Mouse (Mus musculus) kidney, adult 11 months (tissue): ENCODE measurements around the gene Enah.
A peak's percentile ranks its signal among the peaks of the same experiment; 100 is the strongest.

ENCODE experiments used
- DNase-seq: peaks from one replicate; pipeline ENCODE4 v3.0.0; 2022

Enah gene

DNA sequence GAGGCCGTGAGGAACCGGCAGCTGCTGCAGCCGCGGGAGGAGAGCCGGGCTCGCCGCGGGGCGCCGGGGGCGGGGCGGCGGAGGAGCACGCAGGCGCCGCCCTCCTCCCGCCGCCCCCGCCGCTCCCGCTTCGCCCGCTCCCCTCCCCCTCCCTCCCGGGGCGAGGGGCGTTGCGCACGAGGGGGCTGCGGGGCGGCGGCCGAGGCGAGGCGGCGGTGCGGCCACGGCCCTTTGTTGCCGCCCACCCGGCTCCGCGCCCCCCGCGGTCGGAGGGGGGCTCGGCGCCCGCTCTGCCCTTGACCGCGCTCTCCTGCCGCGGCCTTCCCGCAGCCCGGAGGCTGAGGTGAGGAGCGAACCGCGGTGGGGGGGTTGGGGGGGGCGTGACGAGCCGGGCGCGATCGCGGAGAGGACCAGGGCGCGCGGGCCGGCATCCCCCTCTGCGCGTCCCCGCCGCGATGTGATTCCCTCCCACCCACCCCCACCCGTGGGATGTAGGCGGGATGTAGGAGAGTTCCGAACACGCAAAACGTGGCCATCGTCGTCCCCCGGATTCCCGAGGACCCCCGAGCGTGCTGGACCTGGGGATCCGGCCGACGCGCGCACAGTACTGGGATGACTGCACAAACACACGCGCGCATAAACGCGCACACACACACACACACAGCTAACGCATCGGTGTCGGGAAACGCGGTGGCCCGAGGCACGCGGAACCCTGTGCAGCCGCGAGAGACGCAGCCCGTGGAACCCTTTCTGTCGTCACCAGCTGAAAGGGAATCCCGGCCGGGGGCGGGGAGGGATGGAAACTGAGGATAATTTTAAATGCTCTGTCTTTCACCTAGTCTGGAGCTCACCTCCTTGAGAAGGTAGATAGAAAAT lies at the start of gene Enah:
Enah (minus strand) TSS at position 65 of the 876 bp plus-strand sequence.
- peak; percentile 34 for DNase-seq

DNA sequence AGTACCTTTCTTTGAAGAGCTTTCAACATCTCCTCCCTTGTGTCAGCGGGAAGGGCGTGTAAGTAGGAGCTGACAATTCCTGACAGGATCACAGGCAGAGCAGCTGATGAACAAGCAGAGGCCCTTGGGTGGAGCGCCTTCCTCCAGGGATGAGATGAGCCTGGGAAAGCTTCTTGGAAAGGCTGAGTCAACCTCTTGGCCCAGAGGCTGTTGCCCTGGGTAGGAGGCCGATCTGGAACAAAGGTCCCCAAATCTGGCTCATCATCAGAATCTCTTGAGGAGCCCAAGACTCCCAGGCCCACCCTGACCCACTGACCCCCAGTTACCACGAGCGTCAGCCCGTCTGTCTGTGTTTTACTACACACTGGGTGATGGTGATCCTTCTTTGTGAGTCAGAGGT lies 48.3 kb upstream of the Enah start:
- DNase-seq = no peak

DNA sequence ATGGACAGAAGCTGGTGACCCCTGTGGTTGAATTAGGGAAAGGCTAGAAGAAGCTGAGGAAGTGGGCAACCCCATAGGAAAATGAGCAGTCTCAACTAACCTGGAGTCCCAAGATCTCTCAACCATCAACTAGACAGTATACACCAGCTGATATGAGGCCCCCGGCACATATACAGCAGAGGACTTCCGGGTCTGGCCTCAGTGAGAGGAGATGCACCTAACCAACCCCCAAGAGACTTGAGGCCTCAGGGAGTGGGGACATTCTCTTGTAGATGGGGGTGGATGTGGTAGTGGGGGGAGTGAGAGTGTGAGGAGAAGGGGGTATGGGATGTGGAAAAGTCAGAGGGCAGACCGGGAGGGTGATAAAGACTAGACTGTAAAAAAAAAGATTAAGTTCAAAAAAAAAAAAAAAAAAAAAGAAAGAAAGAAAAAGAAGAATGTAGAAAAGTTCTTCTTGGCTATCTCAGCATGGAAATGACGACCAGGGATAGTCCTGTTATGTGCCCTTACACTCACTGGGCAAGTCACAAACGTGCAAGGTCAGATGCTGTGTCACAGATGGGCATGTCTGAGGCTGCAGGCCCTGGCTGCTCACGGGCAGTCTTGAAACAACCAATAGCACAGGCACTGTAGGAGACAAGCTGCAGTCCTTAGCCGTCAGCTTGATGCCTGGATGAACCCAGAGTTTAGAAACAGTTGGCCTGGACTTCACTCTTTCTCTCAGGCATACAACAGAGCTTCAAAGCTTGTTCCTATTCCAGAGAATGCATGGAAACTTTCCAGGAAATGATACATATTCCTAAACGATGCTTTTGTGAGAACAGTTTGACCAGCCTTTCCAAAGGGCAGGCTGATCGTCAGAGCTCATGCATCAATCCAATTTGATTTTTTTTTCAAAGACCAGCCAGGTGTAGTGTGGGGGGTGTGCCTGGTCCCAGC lies 47.0 kb upstream of the Enah start:
- DNase-seq = no peak

DNA sequence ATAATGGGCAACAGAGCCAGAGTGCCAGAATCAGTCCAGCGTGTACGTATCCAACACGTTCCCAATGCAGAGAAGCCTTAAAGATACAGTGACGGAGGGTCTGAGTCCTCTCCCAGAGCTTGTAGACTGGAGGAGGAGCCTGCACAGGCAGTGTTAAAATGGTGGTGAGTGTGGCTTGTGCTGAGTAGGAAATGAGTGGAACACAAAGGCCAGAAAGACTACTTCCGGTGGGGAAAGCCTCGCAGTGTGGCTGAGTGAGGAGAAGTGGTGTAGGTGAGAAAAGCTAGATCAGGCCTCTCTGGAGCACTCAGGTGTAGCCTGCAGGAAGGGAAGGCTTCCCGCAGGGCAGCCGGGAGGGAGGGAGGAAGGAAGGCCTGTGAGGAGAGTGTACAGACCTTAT lies 43.9 kb upstream of the Enah start:
- DNase-seq = no peak

DNA sequence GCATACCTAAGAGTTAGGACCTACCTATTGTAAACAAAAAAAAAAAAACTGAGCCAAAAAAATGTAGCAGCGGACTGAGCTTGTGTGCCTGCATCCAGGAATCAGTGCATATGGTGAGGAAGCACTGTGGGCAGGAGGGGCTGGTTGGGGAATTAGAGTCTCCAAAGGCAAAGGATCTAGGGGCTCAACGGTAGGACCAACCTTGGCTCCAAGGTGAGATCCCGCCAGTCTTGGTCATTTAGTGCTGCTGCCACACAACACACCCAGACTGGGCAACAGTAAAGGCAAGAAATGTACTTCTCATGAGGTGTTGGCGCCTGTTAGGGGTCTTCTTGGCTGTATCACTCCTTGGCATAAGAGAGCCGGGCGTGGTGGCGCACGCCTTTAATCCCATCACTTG lies 43.0 kb upstream of the Enah start:
- DNase-seq = no peak

DNA sequence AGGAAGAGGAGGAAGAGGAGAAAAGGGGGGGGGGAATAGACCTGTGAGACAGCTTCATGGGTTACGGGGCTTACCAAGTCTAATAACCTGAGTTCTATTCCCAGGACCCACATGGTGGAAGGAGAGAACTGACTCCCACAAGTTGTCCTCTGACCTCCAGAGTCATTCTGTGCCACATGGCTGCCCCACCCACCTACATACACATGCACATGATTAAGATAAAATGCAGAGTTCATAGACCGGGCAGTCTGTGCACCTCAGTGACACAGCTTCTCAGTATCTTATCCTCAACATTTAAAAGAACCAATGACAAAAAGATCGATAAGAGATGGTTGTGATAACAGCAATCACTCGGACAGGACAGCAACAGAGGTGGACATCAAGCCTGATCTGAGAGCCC lies 41.4 kb upstream of the Enah start:
- DNase-seq = no peak

DNA sequence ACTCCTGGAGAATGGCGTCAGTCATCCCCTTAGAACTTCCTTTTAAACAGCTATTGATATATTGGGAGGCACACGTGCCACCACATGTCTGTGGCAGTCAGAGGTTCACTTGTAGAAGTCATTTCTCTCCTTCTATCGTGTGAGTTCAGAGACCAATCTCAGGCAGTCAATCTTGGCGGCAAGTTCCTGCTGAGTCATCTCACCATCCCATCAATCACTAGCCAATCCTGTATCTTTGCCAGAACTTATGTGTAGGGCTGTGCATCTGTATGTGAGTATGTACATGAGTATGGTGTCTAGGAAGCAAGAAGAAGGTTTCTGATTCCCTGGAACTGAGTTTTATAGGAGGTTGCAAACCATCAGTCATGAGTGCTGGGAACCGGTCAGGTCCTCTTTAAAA lies 40.0 kb upstream of the Enah start:
- DNase-seq = no peak

DNA sequence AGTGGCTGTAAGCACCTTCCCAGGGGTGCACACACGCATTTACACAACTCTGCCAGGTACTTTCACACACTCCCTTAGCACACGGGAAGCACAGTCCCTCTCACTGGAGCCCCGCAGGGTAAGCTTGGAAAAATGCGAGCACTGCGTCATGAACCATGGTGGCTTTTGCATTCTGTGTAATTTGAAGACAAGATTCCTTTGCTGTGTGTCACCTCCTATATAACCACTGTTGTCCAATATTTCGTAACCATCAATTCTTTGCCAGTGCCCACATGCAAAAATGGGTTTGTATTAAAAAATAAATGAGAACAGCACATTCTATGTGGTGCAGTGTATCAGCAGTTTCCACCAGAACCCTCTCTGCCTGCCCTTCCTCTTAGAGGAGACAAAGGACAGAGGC lies 38.2 kb upstream of the Enah start:
- DNase-seq = no peak

DNA sequence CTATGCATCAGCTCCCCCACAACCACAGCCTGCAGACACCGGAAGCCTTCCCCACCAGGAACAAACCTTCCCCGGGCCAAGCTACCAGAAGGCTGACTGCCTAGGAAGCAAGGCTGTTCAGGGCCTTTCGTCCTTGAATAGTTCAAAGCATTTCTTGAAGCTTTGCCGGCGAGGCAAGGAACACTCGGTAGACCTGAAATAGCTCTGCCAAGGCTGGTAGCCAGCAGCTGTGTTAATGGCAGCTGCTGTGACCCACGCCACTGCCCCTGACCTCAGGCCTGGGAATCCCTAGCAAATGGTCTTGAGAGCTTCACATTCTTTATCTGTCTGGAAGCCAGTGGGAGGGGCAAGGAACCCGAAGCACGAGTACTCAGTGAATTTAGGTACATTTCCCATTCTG lies 35.3 kb upstream of the Enah start:
- DNase-seq = no peak

DNA sequence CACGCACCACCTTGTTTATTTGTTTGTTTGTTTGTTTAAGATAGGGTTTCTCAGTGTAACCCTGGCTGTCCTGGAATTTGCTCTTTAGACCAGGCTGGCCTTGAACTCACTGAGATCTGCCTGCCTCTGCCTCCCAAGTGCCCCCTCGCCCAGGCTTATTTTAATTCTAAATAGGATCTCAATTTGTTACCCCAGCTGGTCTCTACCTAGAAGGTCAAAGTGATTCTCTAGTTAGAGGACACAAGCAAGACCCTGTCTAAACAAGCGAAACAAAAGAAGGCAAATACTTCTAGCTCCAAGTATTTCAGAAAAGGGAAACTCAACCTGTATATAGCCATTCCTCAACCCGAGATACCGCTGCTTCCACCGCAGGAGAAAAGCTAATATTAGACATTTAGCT lies 34.9 kb upstream of the Enah start:
- no peak for DNase-seq

DNA sequence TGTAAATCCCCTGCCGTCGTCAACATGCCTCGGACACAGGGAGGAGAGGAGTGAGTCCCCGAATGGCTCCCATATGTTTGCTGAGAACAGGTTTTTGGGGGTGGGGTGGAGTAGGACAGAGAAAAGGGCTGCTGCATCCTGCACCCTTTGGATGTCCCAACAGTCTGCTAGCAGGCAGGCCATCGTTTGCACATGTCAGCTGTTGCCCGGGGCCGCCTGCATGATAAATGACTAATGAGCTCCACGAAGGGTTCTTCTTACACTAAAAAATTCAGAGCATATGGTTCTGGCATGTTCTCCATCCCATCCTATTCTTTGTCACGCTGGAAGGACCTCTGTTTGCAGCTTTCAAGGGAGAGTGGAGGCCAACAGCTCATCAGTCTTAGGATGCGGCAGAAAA lies 33.2 kb upstream of the Enah start:
- no peak for DNase-seq

DNA sequence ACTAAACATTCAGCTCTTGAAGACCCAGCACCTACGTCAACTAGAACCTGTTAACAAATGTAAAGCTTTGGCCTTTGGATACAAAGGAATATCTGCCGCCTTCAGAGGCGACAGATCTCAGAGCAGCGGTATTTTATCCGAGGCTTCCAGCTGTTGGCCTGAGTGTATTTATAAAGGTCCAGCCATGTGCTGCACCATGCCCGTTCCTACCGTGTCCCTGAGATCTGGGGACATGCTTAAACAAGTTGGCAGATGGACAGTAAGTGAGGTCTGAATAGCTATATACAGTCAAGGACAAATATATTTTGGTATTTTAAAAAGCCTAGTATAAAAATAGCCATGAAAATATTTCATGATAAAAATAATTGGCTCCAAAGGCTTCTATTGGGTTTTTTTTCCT lies 32.6 kb upstream of the Enah start:
- no peak for DNase-seq

DNA sequence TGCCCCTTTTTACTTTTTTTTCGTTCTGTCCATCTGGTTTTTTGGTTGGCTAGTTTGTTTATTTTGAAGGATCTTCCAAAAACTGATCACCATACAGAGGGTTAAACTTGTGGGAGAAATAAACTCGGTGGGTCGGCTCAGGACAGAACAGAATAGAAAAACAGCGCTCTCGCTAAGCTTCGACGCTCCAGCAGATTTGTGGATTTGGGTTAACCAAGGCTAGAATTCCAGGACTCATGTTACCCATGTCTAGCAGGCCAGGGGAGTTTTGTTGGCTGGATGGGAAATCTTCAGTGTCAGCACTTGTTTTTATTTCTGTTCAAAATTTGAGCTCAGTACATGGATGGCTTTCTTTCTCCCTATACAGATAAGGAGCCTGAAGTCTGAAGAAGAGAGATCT lies 30.0 kb upstream of the Enah start:
- no peak for DNase-seq

DNA sequence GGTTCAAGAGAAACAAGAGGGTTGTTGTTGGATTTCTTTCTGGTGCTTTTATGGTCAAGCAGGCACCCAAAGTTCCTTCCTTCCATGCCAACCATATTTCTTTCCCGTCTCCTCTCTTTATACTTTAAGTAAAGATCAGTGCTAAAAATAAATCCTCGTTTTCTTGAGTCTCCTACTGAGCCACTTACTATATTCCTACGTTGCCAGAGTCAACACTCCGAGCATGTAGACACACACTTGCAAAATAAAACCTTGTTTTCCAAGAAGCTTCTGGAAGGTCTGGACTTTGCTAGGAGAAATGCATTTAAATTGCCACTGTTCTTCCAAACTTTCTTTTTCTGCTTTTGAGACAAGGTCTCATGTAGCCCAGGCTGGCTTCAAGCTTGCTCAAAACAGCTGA lies 28.3 kb upstream of the Enah start:
- no peak for DNase-seq

DNA sequence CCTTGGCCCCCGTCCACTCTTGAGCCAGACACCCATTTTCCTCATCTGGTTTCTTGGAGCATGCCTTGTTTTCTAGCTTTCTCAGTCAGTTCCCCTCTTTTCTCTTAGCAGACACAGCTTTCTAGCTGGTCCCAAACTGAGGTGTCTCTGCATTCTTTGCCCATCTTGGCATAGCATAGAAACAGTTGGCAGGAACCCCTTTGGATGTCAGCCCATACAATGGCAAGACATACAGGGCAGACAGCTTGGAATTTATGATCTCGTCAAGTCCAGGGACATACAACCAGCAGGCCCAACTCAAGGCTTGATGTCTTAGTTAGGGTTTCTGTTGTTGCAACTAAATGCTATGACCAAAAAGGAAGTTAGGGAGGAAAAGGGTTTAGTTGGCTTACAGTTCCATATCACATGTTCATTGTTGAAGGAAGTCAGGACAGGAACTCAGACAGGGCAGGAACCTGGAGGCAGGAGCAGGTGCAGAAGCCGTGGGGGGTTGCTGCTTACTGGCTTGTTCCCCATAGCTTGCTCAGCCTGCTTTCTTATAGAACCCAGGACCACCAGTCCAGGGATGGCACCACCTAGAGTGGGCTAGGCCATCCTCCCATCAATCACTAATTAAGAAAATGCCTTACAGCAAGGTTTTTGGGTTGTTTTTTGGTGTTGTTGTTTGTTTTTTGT lies 27.4 kb upstream of the Enah start:
- DNase-seq = no peak

DNA sequence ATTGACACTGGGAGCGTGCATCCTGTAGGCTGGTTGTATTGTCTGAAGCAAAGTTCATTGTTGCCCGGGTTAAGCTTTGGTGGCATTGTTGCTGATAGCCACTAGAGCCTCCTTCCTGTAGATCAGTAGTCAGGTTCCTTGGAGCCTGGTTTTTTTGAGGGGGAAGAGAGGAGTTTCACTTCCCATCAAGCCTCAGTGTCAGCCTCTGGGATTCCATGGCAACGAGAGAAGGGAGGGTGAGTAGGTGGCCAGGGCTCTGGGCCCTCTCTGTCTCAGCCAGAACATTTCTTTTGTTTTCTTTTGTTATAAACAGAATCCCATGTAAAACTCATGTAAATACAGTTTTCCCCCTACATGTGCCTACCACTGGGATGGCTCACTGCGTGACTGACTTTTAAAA lies 25.4 kb upstream of the Enah start:
- DNase-seq = no peak

DNA sequence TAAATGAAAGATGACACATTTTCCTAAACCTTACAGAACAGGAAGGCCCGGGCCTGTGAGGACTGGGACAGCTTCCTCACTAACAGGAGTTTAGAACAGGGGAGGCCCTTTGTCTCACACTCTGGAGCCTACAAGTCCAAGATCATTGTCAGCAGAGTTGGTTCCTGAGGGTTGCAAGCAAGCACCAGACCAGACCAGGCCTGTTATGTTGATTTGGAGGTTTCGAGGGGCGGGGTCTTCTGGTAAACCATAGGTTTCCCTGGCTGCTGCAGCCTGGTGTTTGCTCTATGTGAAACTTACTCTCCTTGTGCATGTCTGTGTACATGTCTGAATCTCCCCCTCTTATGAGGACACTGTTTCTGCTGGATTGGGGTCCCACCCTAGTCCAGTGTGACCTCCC lies 20.7 kb upstream of the Enah start:
- no peak for DNase-seq

DNA sequence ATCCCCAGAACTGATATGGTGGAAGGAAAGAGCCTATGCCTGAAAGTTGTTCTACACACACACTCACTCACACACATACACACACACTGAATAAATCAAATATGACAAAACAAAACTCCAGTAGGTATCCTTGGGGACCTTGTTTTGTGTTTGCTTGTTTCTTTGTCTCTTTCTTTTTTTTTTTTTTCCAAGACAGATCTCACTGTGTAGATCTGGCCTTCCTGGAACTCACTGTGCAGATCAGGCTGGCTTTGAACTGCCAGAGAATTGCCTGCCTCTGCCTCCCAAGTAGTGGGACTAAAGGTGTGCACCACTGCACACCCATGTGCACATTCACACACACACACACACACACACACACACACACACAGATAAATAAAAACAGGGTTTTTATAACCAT lies 12.0 kb upstream of the Enah start:
- DNase-seq = no peak

DNA sequence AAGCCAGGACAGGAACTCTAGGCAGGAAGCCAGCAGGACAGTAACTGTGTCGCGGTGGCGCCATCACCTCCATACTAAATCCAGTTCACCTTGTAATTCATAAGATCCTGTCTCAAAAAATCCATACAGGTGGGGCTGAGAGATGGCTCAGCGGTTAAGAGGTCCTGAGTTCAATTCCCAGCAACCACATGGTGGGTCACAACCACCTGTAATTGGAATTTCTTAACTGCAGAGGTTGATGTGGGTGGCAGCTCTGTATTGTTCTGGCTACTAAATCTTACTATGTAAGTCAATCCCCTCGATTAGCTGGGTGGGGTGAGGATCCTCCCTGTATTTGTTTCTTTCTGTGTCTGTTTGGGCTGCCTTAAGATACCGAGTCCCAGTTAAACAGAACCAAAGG lies 11.3 kb upstream of the Enah start:
- DNase-seq = no peak

DNA sequence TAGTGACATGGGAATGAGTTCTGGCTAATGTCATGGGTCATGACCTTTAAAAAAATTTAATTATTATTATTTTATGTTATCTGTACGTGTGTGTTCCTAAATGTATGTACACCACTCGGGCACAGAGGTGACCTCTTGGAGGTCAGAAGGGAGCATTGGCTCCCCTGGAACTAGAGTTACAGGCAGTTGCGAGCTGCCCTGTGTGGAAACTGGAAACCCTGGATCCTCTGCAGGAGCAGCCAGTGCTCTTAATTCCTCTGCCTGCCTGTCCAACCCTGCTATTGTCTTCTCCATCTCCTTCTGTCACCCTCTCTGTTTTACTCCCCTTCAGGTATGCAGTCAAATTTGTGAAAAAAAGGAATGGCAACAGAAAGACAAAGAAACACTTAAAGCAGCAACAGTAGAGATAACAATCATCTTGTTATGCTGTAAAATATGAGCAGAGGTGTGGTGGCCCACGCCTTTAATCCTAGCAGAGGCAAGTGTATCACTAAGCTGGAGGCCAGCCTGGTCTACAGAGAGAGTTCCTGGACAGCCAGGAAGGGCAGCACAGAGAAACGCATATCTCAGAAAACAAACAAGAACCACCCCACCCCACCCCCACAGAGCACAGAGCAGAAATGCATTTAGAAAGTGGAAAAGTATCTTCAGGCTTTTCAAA lies 10.3 kb upstream of the Enah start:
- no peak for DNase-seq

DNA sequence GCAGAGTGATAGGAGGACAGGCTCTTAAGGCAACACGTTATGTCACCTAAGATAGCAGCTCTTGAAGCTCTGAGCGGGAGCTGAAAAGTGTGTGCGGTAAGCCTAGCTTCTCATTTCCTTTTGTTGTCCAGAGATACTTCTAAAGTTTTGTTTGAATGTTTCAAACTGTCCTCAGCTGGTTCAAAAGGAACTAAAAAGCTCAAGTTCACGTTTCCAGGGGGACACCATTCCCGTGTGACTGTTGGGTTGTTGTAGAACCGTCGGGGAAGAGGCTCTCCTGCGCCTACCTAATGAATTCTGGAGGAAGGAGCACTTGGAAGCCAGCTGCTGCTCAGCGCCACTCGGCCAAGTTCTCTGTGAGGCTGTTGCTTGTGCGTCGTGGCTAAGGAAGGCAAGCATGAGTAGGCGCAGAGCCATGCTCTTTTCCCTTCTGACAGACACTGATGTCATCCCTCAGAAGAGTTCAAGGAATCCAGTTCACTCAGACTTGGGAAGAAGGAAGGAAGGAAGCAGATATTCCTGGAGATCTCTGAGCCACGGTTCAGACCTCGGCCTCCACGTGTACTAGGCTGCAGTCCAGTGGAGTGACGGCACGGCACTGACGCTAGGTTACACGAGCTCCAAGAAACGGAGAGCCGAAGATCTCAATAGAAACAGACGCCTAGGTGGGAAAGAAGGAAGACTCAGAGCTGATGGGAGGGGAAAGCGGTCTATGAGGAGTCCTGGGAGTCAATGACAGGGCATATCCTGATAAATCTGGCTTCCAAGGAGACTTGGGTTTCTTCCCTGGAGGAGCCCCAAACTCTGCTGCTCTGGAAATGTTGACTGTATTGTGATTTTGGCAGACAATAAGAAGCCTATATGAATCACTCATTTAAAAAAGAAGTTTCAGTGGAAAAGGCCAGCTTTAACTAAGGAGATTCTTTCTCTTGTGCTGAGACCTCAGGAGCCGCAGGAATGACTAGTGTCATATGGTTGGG lies 8.7 kb upstream of the Enah start:
- DNase-seq = no peak
